Mouse (Mus musculus) liver, adult 2 months (tissue): ENCODE measurements around the gene Cntn4.

Experiments
- CTCF ChIP-seq: fragments of 200-500 bp; IDR thresholded peaks from 2 replicates; pipeline ENCODE4 v1.5.1; 2011; ENCODE audit warnings: low read depth, low read length, control low read depth
- POLR2A ChIP-seq: fragments of 200-500 bp; IDR thresholded peaks from 2 replicates; pipeline ENCODE4 v1.6.1; 2011; ENCODE audit warnings: low read length, control low read depth; ENCODE audit not compliant: insufficient read depth; ENCODE audit errors: extremely low read depth

GRCm38 (mm10) chr6:106705506-106706035 is 1028.1 kb downstream of the Cntn4 start:
- no peak for TF ChIP-seq CTCF
- no peak for TF ChIP-seq POLR2A
